Mouse (Mus musculus): ENCODE data around the gene Mdh1b. TPM values are rescaled to one million over a fixed set of nuclear protein-coding genes. Genes with fewer than 3 reads are reported as not detected.
A peak's percentile ranks its signal among the peaks of the same experiment; 100 is the strongest.

Mdh1b gene
- polyA plus RNA-seq, 1 experiment from 2014 or later: 0.16 TPM

GRCm38 (mm10) chr1:63763212-63763694 is 33.1 kb upstream of the Mdh1b start:
- Histone ChIP-seq H3K27ac (replicated peaks; ENCODE audit: low read depth, low read length) (0 out of 2 replicates have a peak overlapping the region, but pooled peaks have one; percentile 42), H3K36me3 (ENCODE audit: control insufficient read depth, insufficient read depth, low read length) (no peaks in the 10 kb centered on the region), H3K9ac (ENCODE audit: low read length) (no peak overlapping the region), H3K4me2 (ENCODE audit: low read depth, severe bottlenecking) (no peak overlapping the region), H3K9me3 (ENCODE audit: control insufficient read depth, low read length) (no peaks in the 10 kb centered on the region), H3K4me1 (ENCODE audit: control insufficient read depth, insufficient read depth, low read length) (peaks cover 5% of the 10 kb centered on the region; the same call in 1 of the 2 replicates), H3K4me3 (ENCODE audit: low read depth, low read length) (no peak overlapping the region), H3K27me3 (ENCODE audit: control insufficient read depth, insufficient read depth, low read length) (no peaks in the 10 kb centered on the region)
- 22% methylated on average over 3 of the region's 3 CpGs for WGBS
- peak; percentile 47; the same call in 1 of the 2 replicates for ATAC-seq (ENCODE audit: insufficient number of reproducible peaks, low FRiP score, low TSS enrichment, low read depth)
- DNase-seq (ENCODE audit: low spot score): peak; percentile 49

GRCm38 (mm10) chr1:63756005-63756404 is 25.9 kb upstream of the Mdh1b start:
- no peaks in the 10 kb centered on the region for H3K27me3 ChIP-seq (ENCODE audit: control insufficient read depth, insufficient read depth, low read length)
- no peak overlapping the region for H3K4me3 ChIP-seq (ENCODE audit: low read depth, low read length)
- H3K4me1 ChIP-seq (ENCODE audit: control insufficient read depth, insufficient read depth, low read length): no peaks in the 10 kb centered on the region
- H3K36me3 ChIP-seq (ENCODE audit: control insufficient read depth, insufficient read depth, low read length): no peaks in the 10 kb centered on the region
- no peak overlapping the region for H3K27ac ChIP-seq (replicated peaks; ENCODE audit: low read depth, low read length)
- no peak for DNase-seq (ENCODE audit: low spot score)
- ATAC-seq (ENCODE audit: insufficient number of reproducible peaks, low FRiP score, low TSS enrichment, low read depth): no peak
- no peak overlapping the region for H3K4me2 ChIP-seq (ENCODE audit: low read depth, severe bottlenecking)
- 56% methylated on average over 2 of the region's 2 CpGs for WGBS
- no peaks in the 10 kb centered on the region for H3K9me3 ChIP-seq (ENCODE audit: control insufficient read depth, low read length)
- no peak overlapping the region for H3K9ac ChIP-seq (ENCODE audit: low read length)

GRCm38 (mm10) chr1:63729796-63730195 is 322 bp downstream of the Mdh1b start:
- H3K36me3 ChIP-seq (ENCODE audit: control insufficient read depth, insufficient read depth, low read length): no peaks in the 10 kb centered on the region
- no peak for DNase-seq (ENCODE audit: low spot score)
- H3K4me1 ChIP-seq (ENCODE audit: control insufficient read depth, insufficient read depth, low read length): no peaks in the 10 kb centered on the region
- 45% methylated on average over 8 of the region's 8 CpGs for WGBS
- H3K4me3 ChIP-seq (ENCODE audit: low read depth, low read length): peak overlapping the region; percentile 64
- no peak overlapping the region for H3K9ac ChIP-seq (ENCODE audit: low read length)
- no peak overlapping the region for H3K27ac ChIP-seq (replicated peaks; ENCODE audit: low read depth, low read length)
- ATAC-seq (ENCODE audit: insufficient number of reproducible peaks, low FRiP score, low TSS enrichment, low read depth): 0 out of 2 replicates have a peak, but pooled peaks have one; percentile 11
- no peaks in the 10 kb centered on the region for H3K9me3 ChIP-seq (ENCODE audit: control insufficient read depth, low read length)
- H3K4me2 ChIP-seq (ENCODE audit: low read depth, severe bottlenecking): peak overlapping the region; percentile 48
- no peaks in the 10 kb centered on the region for H3K27me3 ChIP-seq (ENCODE audit: control insufficient read depth, insufficient read depth, low read length)

- Histone ChIP-seq H3K27me3 (ENCODE audit: control insufficient read depth, insufficient read depth, low read length) (no peaks in the 10 kb centered on the region), H3K9ac (ENCODE audit: low read length) (no peak overlapping the region), H3K4me1 (ENCODE audit: control insufficient read depth, insufficient read depth, low read length) (no peaks in the 10 kb centered on the region), H3K4me2 (ENCODE audit: low read depth, severe bottlenecking) (no peak overlapping the region), H3K4me3 (ENCODE audit: low read depth, low read length) (no peak overlapping the region), H3K9me3 (ENCODE audit: control insufficient read depth, low read length) (no peaks in the 10 kb centered on the region), H3K36me3 (ENCODE audit: control insufficient read depth, insufficient read depth, low read length) (no peaks in the 10 kb centered on the region), H3K27ac (replicated peaks; ENCODE audit: low read depth, low read length) (no peak overlapping the region)
- DNase-seq (ENCODE audit: low spot score): no peak
- no peak for ATAC-seq (ENCODE audit: insufficient number of reproducible peaks, low FRiP score, low TSS enrichment, low read depth)
- 87% methylated on average over 7 of the region's 7 CpGs for WGBS
Observed at GRCm38 (mm10) chr1:63720161-63720560, 10.0 kb downstream of the Mdh1b start.

GRCm38 (mm10) chr1:63708876-63709275 is 21.2 kb downstream of the Mdh1b start:
- H3K4me2 ChIP-seq (ENCODE audit: low read depth, severe bottlenecking): no peak overlapping the region
- WGBS: 66% methylated on average over 3 of the region's 3 CpGs
- H3K4me3 ChIP-seq (ENCODE audit: low read depth, low read length): no peak overlapping the region
- no peak overlapping the region for H3K27ac ChIP-seq (replicated peaks; ENCODE audit: low read depth, low read length)
- H3K27me3 ChIP-seq (ENCODE audit: control insufficient read depth, insufficient read depth, low read length): no peaks in the 10 kb centered on the region
- DNase-seq (ENCODE audit: low spot score): no peak
- no peaks in the 10 kb centered on the region for H3K36me3 ChIP-seq (ENCODE audit: control insufficient read depth, insufficient read depth, low read length)
- no peaks in the 10 kb centered on the region; the same call in 1 of the 2 replicates for H3K9me3 ChIP-seq (ENCODE audit: control insufficient read depth, low read length)
- ATAC-seq (ENCODE audit: insufficient number of reproducible peaks, low FRiP score, low TSS enrichment, low read depth): no peak
- no peak overlapping the region for H3K9ac ChIP-seq (ENCODE audit: low read length)
- H3K4me1 ChIP-seq (ENCODE audit: control insufficient read depth, insufficient read depth, low read length): no peaks in the 10 kb centered on the region

GRCm38 (mm10) chr1:63705733-63706132 is 24.4 kb downstream of the Mdh1b start:
- H3K9me3 ChIP-seq (ENCODE audit: control insufficient read depth, low read length): no peaks in the 10 kb centered on the region; the same call in 1 of the 2 replicates
- no peak for ATAC-seq (ENCODE audit: insufficient number of reproducible peaks, low FRiP score, low TSS enrichment, low read depth)
- H3K4me2 ChIP-seq (ENCODE audit: low read depth, severe bottlenecking): no peak overlapping the region
- no peak overlapping the region for H3K27ac ChIP-seq (replicated peaks; ENCODE audit: low read depth, low read length)
- no peaks in the 10 kb centered on the region for H3K36me3 ChIP-seq (ENCODE audit: control insufficient read depth, insufficient read depth, low read length)
- H3K9ac ChIP-seq (ENCODE audit: low read length): no peak overlapping the region
- no peaks in the 10 kb centered on the region for H3K4me1 ChIP-seq (ENCODE audit: control insufficient read depth, insufficient read depth, low read length)
- DNase-seq (ENCODE audit: low spot score): no peak
- WGBS: 70% methylated on average over 5 of the region's 5 CpGs
- no peak overlapping the region for H3K4me3 ChIP-seq (ENCODE audit: low read depth, low read length)
- no peaks in the 10 kb centered on the region for H3K27me3 ChIP-seq (ENCODE audit: control insufficient read depth, insufficient read depth, low read length)

- DNase-seq (ENCODE audit: low spot score) (no peak), ATAC-seq (ENCODE audit: insufficient number of reproducible peaks, low FRiP score, low TSS enrichment, low read depth) (no peak)
- 75% methylated on average over 3 of the region's 3 CpGs for WGBS
- H3K9me3 ChIP-seq (ENCODE audit: control insufficient read depth, low read length): no peaks in the 10 kb centered on the region
- no peak overlapping the region for H3K4me3 ChIP-seq (ENCODE audit: low read depth, low read length)
- H3K4me2 ChIP-seq (ENCODE audit: low read depth, severe bottlenecking): no peak overlapping the region
- no peaks in the 10 kb centered on the region for H3K27me3 ChIP-seq (ENCODE audit: control insufficient read depth, insufficient read depth, low read length)
- no peak overlapping the region for H3K9ac ChIP-seq (ENCODE audit: low read length)
- no peaks in the 10 kb centered on the region for H3K36me3 ChIP-seq (ENCODE audit: control insufficient read depth, insufficient read depth, low read length)
- H3K27ac ChIP-seq (replicated peaks; ENCODE audit: low read depth, low read length): no peak overlapping the region
- H3K4me1 ChIP-seq (ENCODE audit: control insufficient read depth, insufficient read depth, low read length): no peaks in the 10 kb centered on the region
Observed at GRCm38 (mm10) chr1:63696861-63697260, 33.3 kb downstream of the Mdh1b start.

GRCm38 (mm10) chr1:63686827-63687226 is 43.3 kb downstream of the Mdh1b start, which contains the start of gene Dytn:
TSS of gene Dytn (minus strand) at chr1:63686927.
- ATAC-seq (ENCODE audit: insufficient number of reproducible peaks, low FRiP score, low TSS enrichment, low read depth) (no peak), DNase-seq (ENCODE audit: low spot score) (no peak)
- Histone ChIP-seq H3K4me3 (ENCODE audit: low read depth, low read length) (no peak within 1 kb of the TSS), H3K9me3 (ENCODE audit: control insufficient read depth, low read length) (no peaks in the 10 kb centered on the region), H3K27me3 (ENCODE audit: control insufficient read depth, insufficient read depth, low read length) (no peaks in the 10 kb centered on the region), H3K4me2 (ENCODE audit: low read depth, severe bottlenecking) (no peak within 1 kb of the TSS), H3K36me3 (ENCODE audit: control insufficient read depth, insufficient read depth, low read length) (no peaks in the 10 kb centered on the region), H3K9ac (ENCODE audit: low read length) (no peak within 1 kb of the TSS), H3K4me1 (ENCODE audit: control insufficient read depth, insufficient read depth, low read length) (no peaks in the 10 kb centered on the region), H3K27ac (replicated peaks; ENCODE audit: low read depth, low read length) (no peak within 1 kb of the TSS)
- WGBS: 85% methylated on average over 4 of the region's 4 CpGs

GRCm38 (mm10) chr1:63675975-63676374 is 54.1 kb downstream of the Mdh1b start:
- Histone ChIP-seq H3K4me2 (ENCODE audit: low read depth, severe bottlenecking) (no peak overlapping the region), H3K27ac (replicated peaks; ENCODE audit: low read depth, low read length) (no peak overlapping the region), H3K4me1 (ENCODE audit: control insufficient read depth, insufficient read depth, low read length) (no peaks in the 10 kb centered on the region), H3K4me3 (ENCODE audit: low read depth, low read length) (no peak overlapping the region), H3K9ac (ENCODE audit: low read length) (no peak overlapping the region), H3K9me3 (ENCODE audit: control insufficient read depth, low read length) (no peaks in the 10 kb centered on the region), H3K27me3 (ENCODE audit: control insufficient read depth, insufficient read depth, low read length) (no peaks in the 10 kb centered on the region), H3K36me3 (ENCODE audit: control insufficient read depth, insufficient read depth, low read length) (no peaks in the 10 kb centered on the region)
- DNase-seq (ENCODE audit: low spot score) (no peak), ATAC-seq (ENCODE audit: insufficient number of reproducible peaks, low FRiP score, low TSS enrichment, low read depth) (no peak)
- WGBS: 84% methylated on average over 3 of the region's 3 CpGs
